Mouse (Mus musculus): ENCODE measurements around the gene Rbbp8nl.

The Rbbp8nl gene

DNA sequence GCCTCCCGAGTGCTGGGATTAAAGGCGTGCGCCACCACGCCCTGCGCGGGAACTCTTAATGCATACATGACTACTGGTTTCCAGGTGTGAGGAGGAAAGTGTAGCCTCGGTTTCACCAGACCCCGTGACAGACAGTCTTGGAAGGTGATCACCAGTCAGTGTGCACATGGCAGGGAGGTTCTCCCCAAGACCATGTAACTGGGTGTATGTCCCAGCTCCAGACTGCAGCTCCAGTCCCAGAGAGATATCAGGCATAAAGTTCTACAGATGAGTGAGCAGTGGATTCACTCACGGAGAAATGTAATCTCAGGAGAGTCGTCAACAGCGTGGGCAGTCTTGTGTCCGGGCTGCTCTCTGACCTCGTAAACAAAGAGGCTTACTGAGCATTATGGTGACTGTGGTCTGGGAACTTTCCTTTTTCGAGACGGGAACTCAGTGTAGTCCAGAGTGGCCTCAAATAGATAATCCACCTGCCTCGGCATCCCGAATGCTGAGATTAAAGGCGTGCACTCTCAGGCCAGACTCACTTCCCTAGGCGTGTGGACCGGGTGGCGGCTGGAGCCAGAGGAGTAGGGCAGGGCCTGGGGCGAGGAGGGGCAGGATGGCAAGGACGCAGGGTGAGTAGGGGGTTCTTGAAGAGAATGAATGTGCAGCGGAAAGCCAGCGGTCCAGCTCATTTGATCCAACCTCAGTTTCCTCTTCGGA, 33.2 kb downstream of the Rbbp8nl start:
- DNase-seq = peak; percentile 48

DNA sequence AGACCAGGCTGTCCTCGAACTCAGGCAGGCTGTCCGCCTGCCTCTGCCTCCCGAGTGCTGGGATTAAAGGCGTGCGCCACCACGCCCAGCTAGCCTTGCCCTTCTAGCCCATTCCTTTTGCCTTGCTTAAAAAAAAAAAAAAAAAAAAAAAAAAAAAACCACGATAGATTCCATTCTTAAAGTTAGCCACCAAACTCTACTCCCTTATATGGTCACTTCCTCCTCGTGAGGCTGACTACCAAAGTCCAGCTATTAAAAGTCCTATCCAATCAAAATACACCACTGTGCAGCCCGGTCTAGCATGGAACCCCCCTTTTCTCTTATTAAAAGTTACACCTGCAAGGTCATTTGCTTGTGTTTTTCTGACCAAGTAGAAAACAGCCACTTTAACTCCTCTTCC, 34.0 kb downstream of the Rbbp8nl start:
- DNase-seq = no peak

DNA sequence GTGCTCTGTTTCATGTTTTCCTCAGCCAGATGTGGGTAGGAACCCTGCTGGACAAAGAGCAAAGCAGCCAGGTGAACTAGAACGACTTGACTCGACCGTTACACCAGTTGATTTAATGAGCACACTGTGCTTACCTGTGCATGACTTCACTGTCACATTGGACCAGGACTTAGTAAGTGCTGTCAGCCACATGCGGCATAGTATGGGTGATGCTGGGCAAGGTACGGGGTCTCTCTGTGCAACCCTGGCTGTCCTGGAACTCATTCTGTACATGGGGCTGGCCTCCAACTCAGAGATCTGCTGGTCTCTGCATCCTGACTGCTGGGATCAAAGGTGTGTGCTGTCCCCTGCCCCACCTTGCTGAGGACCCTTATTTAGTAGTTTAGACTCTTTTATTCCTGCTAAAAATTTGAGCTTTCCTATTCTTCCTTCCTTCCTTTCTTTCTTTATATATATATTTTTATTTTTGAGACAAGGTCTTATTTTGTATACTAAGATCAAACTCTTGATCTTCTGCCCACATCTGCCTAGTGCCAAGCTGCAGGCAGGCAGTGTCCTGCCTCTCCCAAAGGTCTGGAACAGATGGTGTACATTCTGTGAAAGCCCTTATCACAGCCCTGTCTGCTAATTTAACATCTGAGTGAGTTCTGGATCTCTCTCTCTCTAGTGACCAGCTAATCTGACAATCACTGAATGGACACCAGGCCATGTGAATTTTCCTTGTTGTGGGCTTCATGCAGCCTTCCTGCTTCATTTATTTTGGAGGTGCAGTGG, 35.1 kb downstream of the Rbbp8nl start:
- peak; percentile 14 for DNase-seq

DNA sequence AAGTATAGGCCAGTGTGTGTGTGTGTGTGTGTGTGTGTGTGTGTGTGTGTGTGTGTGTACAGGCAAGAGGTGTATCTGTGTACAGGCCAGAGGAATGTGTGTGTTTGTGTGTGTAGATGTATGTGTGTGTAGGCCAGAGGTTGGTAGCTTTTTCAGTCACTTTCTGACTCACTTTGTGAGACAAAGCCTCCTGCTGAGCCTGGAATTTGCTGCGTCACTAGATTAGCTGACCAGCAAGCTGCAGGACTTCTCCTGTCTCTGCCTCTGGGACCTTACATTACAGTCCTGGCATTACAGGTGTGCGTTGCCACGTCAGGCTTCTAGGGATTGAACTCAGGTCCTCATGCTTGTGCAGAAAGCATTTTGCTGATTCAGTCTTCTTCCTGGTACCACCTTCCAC, 37.8 kb downstream of the Rbbp8nl start:
- no peak for DNase-seq

DNA sequence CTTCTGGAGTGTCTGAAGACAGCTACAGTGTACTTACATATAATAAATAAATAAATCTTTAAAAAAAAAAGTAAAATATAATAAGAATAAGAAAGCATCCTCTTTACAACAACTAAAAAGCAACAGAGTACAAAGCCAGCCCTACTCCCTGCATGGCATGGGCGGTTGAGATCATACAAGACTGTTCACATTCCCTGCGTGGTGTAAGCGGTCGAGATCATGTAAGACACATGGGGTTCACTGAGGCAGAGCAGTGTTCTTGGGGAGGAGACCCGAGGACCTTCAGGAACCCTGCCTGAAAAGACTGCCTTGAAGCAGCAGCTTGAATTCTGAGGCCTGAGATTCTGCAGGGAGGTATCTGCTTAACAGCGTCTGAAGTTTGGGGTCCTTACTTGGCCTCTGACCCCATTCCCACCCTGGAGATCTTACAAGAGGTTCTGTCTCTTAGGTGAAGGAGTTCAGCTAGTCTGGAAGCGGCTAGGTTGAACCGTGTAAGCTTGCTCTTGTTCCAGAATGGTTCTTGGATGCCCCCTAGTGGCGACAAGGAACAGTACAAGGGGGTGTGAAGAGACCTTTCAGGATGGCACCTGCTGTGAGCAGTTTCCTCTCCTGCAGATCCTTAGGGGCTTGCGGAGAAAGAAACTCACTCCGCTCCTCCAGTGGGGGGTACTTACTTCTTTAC, 38.6 kb downstream of the Rbbp8nl start:
- DNase-seq = peak; percentile 81

DNA sequence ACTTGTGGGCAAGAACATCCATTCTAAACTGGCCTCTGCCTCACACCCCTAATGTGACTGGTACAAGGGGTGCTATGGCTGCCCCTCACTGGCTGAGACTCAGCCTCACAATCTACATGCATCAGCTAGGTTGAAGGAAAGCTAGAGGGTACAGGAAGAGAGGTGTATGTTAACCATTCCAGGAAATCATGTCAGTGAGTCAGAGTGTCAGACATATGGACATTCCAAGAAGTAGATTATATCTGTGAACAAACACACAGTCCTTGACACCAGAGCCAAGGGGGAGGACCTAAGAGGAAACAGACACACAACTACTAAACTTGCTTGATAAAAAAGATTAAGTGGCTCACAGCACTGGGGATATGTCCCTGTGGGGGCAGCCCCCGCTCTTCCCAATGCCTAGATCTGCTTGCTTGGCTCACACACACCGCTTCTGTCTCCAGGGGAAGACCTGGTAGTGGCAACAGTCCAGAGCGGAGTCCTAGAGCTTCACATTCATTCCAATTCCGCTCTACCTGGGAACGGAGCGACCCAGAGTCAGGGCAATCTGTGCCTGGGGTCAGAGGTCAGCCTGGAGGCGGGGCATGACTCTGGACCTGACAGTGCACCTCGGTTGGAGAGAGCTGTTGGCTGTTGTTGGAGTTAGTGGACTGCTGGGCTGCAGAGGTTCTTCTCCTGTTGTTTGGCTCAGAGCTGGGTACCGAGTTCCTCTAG, 40.6 kb downstream of the Rbbp8nl start:
- DNase-seq = no peak

DNA sequence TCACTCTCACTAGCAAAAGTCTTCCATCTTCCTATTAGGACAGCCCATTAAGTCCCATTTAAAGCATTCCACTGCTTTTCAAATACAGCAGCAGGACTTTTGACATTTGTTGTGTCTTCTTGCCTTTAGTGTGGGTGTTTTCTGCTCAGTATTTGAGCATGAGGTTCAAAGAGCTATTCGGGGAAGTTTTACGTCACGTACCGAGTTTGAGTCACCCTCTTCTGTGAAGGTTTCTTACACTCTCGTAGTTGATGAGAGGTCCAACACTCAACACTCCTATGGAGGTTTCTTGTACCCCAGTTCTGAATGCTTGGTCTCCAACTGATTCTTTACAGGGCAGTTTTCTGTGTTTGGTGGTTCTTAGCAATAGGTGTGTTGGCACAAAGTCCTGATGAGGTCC, 41.8 kb downstream of the Rbbp8nl start:
- no peak for DNase-seq

DNA sequence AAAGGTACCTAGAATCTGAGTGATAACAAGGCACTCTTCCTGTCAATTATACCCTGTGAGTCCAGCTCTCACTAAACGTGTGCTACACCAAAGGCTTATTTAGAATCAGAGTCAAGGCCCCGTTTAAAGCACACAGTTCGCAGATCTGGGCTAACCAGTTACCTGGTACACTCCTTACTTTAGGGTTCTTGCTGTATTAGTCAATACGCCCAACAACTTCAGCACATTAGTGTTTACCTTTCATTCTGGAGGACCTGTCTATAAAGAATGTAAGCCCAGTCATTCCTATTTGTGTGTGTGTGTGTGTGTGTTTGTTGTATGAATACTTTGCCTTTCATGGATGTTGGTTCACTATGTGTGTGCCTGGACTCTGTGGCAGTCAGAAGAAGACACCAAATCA, 46.6 kb downstream of the Rbbp8nl start:
- no peak for DNase-seq

DNA sequence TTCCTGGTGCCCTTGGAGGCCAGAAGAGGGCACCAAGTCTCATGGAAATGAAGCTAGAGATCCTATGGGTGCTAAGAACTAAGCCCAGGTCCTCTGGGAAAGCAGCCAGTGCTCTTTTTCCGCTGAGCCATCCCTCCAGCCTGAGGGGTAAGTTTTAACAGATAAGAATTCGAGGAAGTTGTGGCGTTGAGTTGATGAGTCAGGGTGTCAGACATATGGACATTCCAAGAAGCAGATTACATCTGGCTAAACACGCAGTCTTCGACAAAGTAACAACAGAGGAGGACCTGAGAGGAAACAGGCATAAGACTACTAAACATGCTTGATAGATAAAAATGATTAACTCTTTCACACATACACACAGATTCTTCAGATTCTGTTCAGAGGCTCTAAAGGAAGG, 51.1 kb downstream of the Rbbp8nl start:
- no peak for DNase-seq

DNA sequence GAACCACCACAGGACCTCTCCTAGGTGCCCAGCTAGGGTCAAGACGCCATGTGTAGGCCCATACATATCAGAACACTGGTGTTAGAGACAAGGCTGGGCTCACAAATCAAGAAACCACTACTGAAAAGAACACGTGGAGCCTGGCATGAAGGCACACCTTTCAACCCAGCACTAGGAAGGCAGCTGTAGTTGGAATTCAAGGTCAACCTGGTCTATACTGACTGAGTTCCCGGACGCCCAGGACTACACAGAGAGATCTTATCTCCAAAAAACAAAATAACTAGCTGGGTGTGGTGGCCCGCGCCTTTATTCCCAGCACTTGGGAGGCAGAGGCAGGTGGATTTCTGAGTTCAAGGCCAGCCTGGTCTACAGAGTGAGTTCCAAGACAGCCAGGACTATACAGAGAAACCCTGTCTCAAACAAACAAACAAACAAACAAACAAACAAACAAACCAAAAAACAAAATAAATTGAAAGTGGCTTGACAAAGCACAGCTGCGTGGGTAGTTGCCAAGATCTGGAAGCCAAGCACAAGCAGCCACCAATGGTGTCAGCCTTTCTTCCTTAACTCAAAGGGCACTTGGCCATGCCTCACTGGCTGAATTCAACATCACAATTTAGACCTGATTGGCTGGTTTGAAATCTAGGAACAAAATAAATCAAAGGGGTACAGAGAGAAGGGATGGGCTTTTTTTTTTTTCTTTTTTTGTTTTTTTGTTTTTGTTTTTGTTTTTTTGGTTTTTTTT, 51.9 kb downstream of the Rbbp8nl start:
- DNase-seq = no peak

DNA sequence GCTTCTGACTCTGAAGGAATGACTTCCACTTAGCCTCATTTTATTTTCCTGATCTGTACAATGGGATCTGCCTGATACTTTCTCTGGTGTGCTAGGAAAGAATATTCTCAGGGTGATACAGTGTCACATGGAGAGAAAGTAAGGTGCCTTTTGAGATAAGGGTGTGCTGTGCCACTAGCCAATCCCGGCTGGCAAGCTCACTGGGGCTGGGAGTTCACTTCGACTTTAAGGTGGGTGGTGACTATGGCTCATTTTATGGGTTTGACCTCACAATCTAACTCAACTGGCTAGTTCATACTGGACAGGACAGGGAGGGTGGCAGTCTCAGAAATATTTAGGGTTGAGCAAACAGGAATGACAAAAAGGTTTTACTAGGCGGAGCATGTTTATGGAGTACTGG, 52.7 kb downstream of the Rbbp8nl start:
- no peak for DNase-seq

DNA sequence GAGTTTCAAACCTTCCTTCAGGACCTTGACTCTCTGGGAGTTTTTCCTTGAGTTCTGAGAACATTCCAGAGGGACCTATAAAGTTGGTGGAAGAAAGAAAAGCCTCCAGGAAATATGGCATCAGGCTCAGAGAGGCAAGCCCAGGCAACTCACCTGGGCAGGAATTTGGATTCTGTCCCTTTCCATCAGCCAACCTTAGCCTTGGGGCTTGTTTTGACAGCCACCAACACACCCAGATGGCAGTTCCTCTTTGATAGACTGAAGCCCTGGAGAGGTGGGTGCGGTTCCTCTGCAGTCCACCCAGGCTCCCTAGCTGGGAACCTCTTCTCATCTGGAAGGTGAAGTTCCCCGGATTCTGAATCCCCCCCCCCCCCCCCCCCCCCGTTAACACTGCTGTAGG, 53.2 kb downstream of the Rbbp8nl start:
- DNase-seq = no peak

DNA sequence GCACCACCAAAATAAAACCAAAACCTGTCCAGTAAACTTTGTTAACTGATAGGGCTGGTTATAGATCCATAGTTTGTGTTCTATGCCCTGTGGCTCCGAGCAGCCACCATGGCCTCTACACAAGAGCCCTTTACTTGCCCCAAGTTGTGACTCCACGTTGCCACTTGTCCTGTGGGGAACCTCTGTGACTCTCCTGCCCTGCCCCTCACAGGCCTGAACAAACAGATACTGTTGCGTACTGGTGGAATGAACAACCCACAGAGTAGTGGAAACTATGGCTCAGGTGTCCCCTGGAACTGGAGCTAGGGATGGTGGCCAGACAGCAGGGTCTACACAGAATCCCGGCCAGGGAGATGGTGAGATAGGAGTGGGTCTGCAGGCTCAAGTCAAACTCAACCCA, 53.9 kb downstream of the Rbbp8nl start:
- DNase-seq = no peak

DNA sequence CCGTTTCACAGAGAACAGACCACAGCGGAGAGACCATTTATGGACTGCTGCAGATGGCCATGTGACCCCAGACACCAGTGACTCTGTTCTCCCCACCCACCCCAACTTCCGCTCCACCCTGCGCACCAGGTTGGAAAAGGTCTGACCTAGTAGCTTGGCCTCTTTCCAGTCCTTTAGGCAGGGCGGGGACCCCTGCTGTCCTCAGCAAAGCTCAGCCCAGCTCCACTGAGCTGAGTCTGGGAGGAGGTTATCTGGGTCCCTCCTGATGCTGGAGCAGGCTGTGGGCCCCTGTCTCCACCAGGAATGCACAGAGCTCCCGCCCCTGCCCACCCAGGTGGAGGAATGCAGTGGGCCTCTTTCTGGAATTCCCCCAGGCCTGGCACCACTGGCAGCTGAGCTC, 54.7 kb downstream of the Rbbp8nl start:
- DNase-seq = no peak

DNA sequence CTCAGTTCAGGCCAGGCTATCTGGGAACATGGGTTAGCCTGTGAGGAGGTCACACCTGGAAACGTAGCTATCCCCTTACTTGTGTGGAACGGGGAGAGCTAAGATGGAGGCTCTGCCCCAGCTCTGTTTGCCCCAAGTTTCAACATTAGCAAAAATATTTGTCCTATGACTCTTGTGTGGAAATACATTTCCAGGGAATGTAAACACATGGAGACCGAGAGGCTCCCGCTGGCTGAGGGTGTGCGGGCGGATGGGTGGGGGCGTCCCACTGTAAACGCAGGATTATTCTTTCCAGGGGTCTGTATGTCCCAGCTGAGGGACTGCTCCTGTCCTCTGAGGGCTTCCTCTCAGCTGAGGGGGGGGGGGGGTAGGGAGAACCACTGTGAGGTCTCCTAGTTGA, 55.3 kb downstream of the Rbbp8nl start:
- no peak for DNase-seq

DNA sequence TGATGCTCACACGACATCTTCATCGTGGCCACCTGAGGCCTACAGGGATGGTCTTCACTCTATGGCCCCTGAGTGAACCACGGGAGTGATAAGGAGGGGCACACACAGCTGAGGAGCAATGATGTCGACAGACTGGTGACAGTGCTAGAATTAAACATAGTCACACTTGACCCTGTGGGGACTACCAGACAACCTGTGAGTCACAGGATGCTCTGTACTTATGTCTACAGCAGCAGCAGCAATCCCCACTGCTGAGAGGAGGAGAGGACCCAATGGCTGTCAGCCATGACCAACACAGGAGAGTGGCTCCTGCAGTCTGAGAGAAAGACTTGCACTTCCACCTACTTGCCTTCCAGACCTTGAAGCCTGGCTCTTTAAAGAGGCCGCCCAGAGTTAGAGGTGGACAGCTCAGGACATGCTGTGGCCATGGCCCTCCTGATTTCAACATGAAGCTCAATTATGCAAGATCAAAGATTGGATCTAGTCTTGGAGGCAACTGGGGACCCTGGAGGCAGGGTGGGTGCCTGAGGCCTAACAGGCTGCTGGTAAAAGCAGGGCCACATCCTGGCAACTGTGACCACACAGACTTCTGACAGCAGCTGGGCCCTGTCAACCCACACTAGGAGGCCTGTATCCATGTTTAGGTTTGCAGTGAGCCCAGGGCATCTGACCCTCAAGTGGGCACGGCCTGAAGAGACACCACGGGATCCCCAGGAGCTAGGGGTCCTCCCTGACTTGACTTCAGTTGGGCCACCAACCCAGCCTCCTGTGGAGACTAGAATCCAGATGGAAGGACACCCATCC, 56.4 kb downstream of the Rbbp8nl start:
- no peak for DNase-seq

DNA sequence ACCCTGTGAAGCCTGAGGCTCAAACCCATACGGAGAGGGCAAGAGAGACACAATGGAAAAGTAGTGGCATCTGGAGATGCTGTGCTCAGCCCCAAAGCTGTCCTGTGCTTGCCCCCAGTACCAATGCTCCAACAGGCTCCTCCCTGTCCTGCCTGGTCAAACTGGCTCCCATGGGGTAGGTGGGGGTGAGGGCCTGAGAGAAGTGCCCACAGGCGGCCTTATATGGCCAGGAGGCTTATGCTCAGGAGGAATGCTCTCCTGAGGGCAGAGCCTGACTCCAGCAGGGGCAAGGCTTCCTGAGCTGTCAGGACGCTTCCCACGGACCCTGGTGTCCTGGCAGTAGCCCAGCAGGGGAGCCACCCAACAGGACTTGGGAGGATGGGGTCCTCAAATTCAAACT, 59.2 kb downstream of the Rbbp8nl start:
- DNase-seq = no peak

DNA sequence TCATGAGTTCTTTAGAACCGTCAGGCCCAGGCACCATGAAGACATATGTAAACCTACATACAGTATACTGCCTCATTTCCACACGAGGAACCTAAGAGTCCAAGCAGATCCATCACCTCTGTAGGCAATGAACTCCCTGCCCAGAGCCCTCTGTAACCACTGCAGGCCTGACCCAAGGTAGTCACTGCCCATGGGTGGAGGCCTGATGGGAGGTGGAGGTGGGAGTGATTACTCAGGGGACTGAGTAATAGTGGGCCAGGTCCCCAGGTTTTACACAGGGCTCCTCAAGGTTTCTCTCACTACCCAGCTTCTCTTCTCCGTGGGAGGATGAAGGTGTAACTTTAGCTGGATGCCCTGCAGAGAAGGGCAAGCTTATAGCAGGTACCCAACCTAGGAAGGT, 60.5 kb downstream of the Rbbp8nl start:
- DNase-seq = no peak

DNA sequence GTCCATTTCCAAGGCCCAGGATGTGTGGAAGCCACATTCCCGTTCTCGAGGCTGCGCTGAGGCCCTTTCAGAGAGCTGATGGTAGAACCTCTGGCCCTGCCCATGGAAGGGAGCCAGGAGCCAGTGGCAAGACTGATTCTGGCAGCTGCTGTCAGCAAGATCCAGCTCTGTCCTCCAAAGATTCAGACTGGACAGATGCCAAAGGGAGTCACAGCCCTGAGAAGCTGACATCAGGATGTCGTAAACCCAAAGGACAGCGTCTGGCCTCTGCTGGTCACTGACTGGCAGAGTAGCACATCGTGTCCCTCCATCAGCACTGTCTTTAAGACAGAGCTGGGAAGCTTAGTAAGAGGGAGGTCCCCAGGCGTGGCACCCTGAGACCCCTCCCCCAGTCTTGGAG, 61.1 kb downstream of the Rbbp8nl start:
- DNase-seq = no peak

DNA sequence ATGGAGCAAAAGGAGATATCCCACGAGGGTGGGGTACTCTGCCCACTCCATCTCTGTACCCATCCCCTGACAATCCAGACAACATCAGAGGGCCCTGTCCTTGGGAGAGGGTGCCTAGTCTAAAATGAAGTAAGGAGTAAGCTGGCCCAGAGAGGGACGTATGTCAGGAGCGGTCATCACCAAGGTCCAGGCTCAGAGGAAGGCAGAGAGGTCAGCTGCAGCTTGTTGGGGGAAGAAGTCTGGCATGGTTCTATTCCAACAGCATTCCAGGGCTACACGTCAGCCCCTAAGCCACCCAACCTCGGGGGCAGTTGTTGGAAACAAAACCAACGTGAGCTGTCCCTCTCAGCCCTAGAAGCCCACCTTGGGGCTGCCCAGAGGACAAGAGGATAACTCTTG, 61.6 kb downstream of the Rbbp8nl start:
- DNase-seq = no peak
